Comparison of ENCODE assay signal across 8 mouse cellular contexts in the genomic region with DNA sequence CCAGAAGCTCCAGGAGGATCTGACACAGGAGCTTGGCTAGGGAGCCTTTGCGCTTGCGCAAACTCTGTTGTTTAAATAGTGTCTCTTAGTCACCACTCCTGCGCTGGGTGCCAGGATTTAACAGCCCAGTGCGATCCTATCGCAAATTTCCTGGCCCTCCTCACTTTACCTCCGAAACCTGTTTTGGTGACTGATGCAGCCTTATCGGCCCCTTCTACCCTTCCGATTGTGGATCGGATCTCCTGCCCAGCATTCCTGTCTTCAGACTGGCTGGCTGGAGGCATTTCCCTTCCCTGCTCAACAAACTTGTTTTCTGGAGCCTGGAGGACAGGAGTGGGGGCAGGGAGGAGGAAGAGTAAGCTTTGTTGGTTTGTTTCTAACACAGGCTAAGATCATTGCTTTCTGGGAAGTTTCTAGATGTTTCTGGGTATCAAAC. TPM values are rescaled to one million over a fixed set of nuclear protein-coding genes. Genes with fewer than 3 reads are reported as not detected.
A peak's percentile ranks its signal among the peaks of the same experiment; 100 is the strongest.
DNase-seq lines count a peak whose midpoint lies in the region; ATAC-seq and TF ChIP-seq lines count a peak whose summit lies in the region.

No protein-coding gene starts in this region.

- peak overlapping the region; percentile 29 for H3K4me2 ChIP-seq in heart, postnatal 0 days (ENCODE audit: low read depth, low read length)
- peak overlapping the region; percentile 36 for H3K4me2 ChIP-seq in liver, embryonic 12.5 days
- H3K4me2 ChIP-seq in stomach, embryonic 15.5 days, result peak overlapping the region; percentile 47

- peak; percentile 33 for DNase-seq in embryo, embryonic 11 days
- DNase-seq in embryo, embryonic 9.5 days (ENCODE audit: extremely low spot score), result no peak
- no peak for DNase-seq in heart, postnatal 0 days (ENCODE audit: low spot score)
- no peak for DNase-seq in right cerebral cortex, postnatal 10 days (ENCODE audit: low spot score in 2 of 2)
- DNase-seq in cerebellum, postnatal 25 days, result no peak

- no peak for ATAC-seq in heart, postnatal 0 days (ENCODE audit: insufficient read depth, low read depth)
- ATAC-seq in liver, embryonic 12.5 days, result peak; percentile 55; the same call in 1 of the 2 replicates
- no peak for ATAC-seq in stomach, embryonic 15.5 days (ENCODE audit: insufficient read depth, low FRiP score, low read depth)
- ATAC-seq in megakaryocyte-erythroid progenitor cell, adult 5-6 weeks (replicated peaks; ENCODE audit: low FRiP score, low TSS enrichment, poor library complexity, severe bottlenecking), result no peak

- no peak overlapping the region for H3K27ac ChIP-seq in heart, postnatal 0 days (ENCODE audit: low read depth)
- H3K27ac ChIP-seq in liver, embryonic 12.5 days, result no peak overlapping the region
- no peak overlapping the region for H3K27ac ChIP-seq in stomach, embryonic 15.5 days

- 17% methylated on average over 9 of the region's 9 CpGs for WGBS in heart, postnatal 0 days
- WGBS in liver, embryonic 12.5 days (ENCODE audit: insufficient replicate concordance), result 15% methylated on average over 9 of the region's 9 CpGs
- 39% methylated on average over 9 of the region's 9 CpGs for WGBS in stomach, embryonic 15.5 days

- TF ChIP-seq EP300 in heart, postnatal 0 days (IDR thresholded peaks at IDR 0.05; ENCODE audit: low read depth), result no peak

- no peaks in the 10 kb centered on the region for H3K9me3 ChIP-seq in heart, postnatal 0 days (replicated peaks; ENCODE audit: control insufficient read depth, low read length)
- H3K9me3 ChIP-seq in liver, embryonic 12.5 days (replicated peaks), result no peaks in the 10 kb centered on the region
- no peaks in the 10 kb centered on the region for H3K9me3 ChIP-seq in stomach, embryonic 15.5 days

- 0 out of 2 replicates have a peak, but pooled peaks cover 3% of the 10 kb centered on the region for H3K27me3 ChIP-seq in heart, postnatal 0 days (ENCODE audit: control insufficient read depth, insufficient read depth, low read length)
- H3K27me3 ChIP-seq in liver, embryonic 12.5 days (replicated peaks), result no peaks in the 10 kb centered on the region; the same call in 1 of the 2 replicates
- H3K27me3 ChIP-seq in stomach, embryonic 15.5 days (replicated peaks), result no peaks in the 10 kb centered on the region

- H3K9ac ChIP-seq in heart, postnatal 0 days (replicated peaks; ENCODE audit: low read depth, low read length), result no peak overlapping the region
- H3K9ac ChIP-seq in liver, embryonic 12.5 days, result no peak overlapping the region
- no peak overlapping the region for H3K9ac ChIP-seq in stomach, embryonic 15.5 days

- H3K4me3 ChIP-seq in heart, postnatal 0 days (ENCODE audit: low read depth, low read length), result peak overlapping the region; percentile 17
- no peak overlapping the region; the same call in 1 of the 2 replicates for H3K4me3 ChIP-seq in liver, embryonic 12.5 days
- H3K4me3 ChIP-seq in stomach, embryonic 15.5 days (replicated peaks), result peak overlapping the region; percentile 18; the same call in 1 of the 2 replicates

- H3K4me1 ChIP-seq in heart, postnatal 0 days (ENCODE audit: control insufficient read depth, insufficient read depth), result no peaks in the 10 kb centered on the region
- H3K4me1 ChIP-seq in liver, embryonic 12.5 days, result peaks cover 5% of the 10 kb centered on the region
- no peaks in the 10 kb centered on the region; the same call in 1 of the 2 replicates for H3K4me1 ChIP-seq in stomach, embryonic 15.5 days

- H3K36me3 ChIP-seq in heart, postnatal 0 days (replicated peaks; ENCODE audit: control insufficient read depth, insufficient read depth, low read length), result no peaks in the 10 kb centered on the region
- H3K36me3 ChIP-seq in liver, embryonic 12.5 days, result no peaks in the 10 kb centered on the region
- H3K36me3 ChIP-seq in stomach, embryonic 15.5 days, result no peaks in the 10 kb centered on the region

- TF ChIP-seq CTCF in heart, postnatal 0 days (IDR thresholded peaks at IDR 0.05; ENCODE audit: low read depth), result no peak

RNA-seq across cellular contexts. Expression of a gene that starts 56.0 kb away (rescaled TPM):
- 6.5 and 12.2 TPM in 2 replicates for total RNA-seq in heart, postnatal 0 days (2014; rRNA removed; ENCODE audit: low replicate concordance)
- polyA plus RNA-seq in heart, postnatal 0 days (2015; fragmentation: Nextera tagmentation; extraction: Ambion mirVana), result 30.6 and 35.5 TPM in 2 replicates
- polyA plus RNA-seq in liver, embryonic 12.5 days (2016; fragmentation: Nextera tagmentation; extraction: Ambion mirVana), result 98.8 and 99.0 TPM in 2 replicates
- 58.8 and 60.6 TPM in 2 replicates for polyA plus RNA-seq in stomach, embryonic 15.5 days (2015; fragmentation: Nextera tagmentation; extraction: Ambion mirVana)
- total RNA-seq in megakaryocyte-erythroid progenitor cell, adult 5-6 weeks (2014; fragmentation: Nextera tagmentation), result 11.7 and 17.5 TPM in 2 replicates
- 13.0 and 16.6 TPM in 2 replicates for total RNA-seq in megakaryocyte-erythroid progenitor cell, adult 5-6 weeks (2017)
